Mouse (Mus musculus) CD4-positive naive resting alpha-beta T cell, adult 57 days (primary cell): Measurements from ENCODE around the gene Hif3a. TPM values are rescaled to one million over a fixed set of nuclear protein-coding genes. Genes with fewer than 3 reads are reported as not detected.

Experiments used
- total RNA-seq: library from RNA; stranded (reverse); gene quantifications from one replicate; pipeline ENCODE4 v1.2.4, GENCODE M21; 2023

Gene Hif3a
- 1.2 TPM for total RNA-seq

GRCm38 (mm10) chr7:17062389-17062788 is at the start of gene Hif3a:
Gene Hif3a (minus strand): TSS chr7:17062427.

GRCm38 (mm10) chr7:17073904-17074615 is 11.8 kb upstream of the Hif3a start, which contains the start of gene Psg16:
Gene Psg16 (plus strand): TSS chr7:17074040.

GRCm38 (mm10) chr7:17027588-17028343 is 34.5 kb downstream of the Hif3a start, which contains the start of gene Ppp5c:
Gene Ppp5c (minus strand): TSS chr7:17027924.

GRCm38 (mm10) chr7:16992451-16992807 is 69.8 kb downstream of the Hif3a start, which contains the start of gene Ccdc8:
Gene Ccdc8 (plus strand): TSS chr7:16992708.

GRCm38 (mm10) chr7:16982859-16983568 is 79.2 kb downstream of the Hif3a start, which contains the start of gene Gm42372:
Gene Gm42372 (plus strand): TSS chr7:16983086.

Other genes starting within 250 kb of the Hif3a start
- gene Strn4, start 246.5 kb downstream of the Hif3a start, total RNA-seq = 104 TPM
- gene Fkrp, start 245.7 kb downstream of the Hif3a start, total RNA-seq = 24.7 TPM
- 256 TPM for gene Prkd2, start 219.5 kb downstream of the Hif3a start, total RNA-seq
- 0.44 TPM for gene Dact3, start 187.1 kb downstream of the Hif3a start, total RNA-seq
- gene Gng8, start 170.6 kb downstream of the Hif3a start, total RNA-seq = not detected
- gene Ptgir, start 155.9 kb downstream of the Hif3a start, total RNA-seq = 2.0 TPM
- gene Calm3, start 138.3 kb downstream of the Hif3a start, total RNA-seq = 106 TPM
- not detected for gene Pnmal2, start 117.7 kb downstream of the Hif3a start, total RNA-seq
- not detected for gene Pnmal1, start 102.7 kb downstream of the Hif3a start, total RNA-seq
- 3.0 TPM for gene Gm42372, start 79.3 kb downstream of the Hif3a start, total RNA-seq
- gene Ccdc8, start 69.7 kb downstream of the Hif3a start, total RNA-seq = 0.12 TPM
- gene Ppp5c, start 34.5 kb downstream of the Hif3a start, total RNA-seq = 99.8 TPM
- gene Psg16, start 11.6 kb upstream of the Hif3a start, total RNA-seq = 0.24 TPM
- gene Ceacam3, start 87.9 kb upstream of the Hif3a start, total RNA-seq = not detected
- gene Psg29, start 141.1 kb upstream of the Hif3a start, total RNA-seq = not detected